Mouse (Mus musculus): Measurements from ENCODE around the gene Ibsp.
A peak's percentile ranks its signal among the peaks of the same experiment; 100 is the strongest.

The Ibsp gene

DNA sequence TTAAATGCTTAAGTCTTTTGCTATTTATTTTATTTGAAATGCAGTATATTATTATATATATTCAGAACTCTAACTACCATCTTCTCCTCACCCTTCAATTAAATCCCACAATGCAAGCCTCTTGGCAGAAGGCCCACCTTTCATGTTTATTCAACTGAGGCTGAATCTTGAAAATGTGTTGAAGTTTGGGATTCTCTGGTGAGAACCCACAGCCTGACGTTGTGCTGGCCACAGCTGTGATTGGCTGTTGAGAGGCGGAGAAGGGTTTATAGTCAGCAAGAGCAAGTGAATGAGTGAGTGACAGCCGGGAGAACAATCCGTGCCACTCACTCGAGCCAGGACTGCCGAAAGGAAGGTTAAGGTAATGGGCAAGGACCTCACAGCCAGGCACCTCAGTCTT, at the start of gene Ibsp:
Gene Ibsp, plus strand, starts transcription at position 178 of the 400 bp plus-strand sequence.
- DNase-seq = no peak

- no peak for DNase-seq
These were observed 47.2 kb upstream of the Ibsp start for GRCm38 (mm10) chr5:104251811-104252210.

DNA sequence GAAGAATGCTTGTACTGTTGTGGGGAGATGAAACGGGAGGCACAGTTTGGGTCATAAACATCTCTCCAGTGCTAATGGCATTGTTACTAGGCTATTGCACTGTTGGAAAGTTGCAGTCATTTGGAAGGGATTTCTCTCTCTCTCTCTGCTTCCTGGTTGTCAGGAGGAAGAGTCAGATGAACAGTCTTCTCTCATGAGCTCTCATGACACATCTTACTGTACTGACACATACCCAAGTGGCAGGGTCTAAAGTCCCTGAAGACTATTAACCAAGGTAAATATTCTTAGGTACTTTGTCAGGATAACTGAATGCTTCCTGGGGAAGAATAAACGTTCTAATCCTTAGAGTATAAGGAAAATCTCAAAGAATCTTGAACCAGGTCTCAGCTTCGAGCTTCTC, 42.4 kb upstream of the Ibsp start:
- DNase-seq = no peak

DNA sequence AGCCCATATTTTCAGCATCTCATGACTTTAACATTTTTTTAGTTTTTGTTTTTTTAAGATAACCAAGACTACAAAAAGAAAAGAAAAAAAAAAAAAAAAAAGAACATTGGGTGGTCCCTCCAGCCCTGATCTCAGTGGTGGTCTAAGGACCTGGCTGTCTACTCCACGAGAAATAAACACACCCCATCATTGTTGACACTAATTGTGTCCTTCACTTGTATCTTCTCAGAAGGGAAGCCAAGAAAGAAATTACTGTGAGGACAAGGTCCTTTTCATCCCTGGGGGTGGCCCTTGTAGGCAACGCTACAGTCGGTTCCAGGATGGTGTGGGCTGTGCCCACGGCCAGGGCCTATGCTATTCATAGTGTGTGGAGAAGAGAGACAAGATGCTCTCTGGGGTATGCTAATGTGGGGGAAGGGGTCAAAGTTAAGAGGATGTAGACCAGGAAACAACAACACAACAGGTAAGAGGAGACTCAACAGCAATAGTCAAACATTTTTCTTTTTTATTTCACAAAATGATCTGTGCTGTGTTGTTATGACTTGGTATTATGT, 37.0 kb upstream of the Ibsp start:
- no peak for DNase-seq

DNA sequence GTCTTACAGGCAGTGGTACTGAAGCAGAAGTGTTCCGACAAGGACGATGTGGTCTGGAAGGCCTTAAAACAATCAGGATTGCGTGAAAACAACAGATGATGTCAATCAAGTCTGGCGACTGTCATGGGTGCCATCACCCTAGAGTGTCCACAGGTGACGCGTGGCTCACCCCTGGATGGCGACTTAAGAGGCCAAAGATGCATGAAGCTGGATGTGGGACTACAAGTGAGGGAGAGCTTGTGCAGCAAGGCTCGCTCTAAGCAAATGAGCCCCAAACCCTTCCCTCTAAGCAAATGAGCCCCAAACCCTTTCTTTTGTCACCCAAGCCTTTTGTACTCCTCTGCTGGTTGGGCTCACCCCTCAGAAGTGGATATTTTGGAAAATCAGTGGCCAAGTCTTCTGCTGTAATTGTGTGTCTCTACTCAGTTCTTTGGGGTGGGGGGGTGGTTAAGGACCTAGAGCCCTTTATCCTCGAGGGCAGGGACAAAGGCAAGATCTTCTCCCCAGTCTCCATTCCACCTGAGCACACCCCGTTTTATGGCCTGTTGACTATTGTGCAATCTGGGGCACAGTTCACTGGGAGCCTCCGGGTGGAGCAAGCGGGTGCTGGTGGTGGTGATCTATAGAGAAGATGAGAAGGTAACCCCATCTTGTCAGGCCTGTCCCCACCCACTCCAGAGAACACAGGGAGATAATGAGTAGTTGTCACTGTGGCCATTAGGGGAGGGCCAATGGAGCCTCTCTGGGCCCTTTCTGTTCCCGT, 35.8 kb upstream of the Ibsp start:
- no peak for DNase-seq

- DNase-seq = no peak
These were observed 4.8 kb upstream of the Ibsp start for GRCm38 (mm10) chr5:104294201-104294600.

DNA sequence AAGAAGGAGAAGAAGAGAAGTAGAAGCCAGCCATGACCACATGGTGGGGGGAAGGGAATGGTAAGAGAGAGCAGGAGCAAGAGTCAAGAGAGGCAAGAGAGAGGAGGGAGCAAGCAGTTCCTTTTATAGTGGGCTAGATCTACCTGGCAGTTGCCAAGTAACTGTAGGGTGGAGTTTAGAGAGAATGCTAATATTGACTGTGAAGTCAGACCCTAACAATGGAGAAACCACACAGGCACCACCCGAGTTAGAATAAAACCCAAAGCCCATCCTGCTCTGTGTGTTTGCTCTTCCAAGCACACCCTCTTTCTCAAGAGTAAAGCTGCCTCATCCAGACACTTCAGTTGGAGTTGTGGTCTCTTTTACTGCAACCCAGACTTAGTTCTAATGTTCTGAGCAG, 15.1 kb downstream of the Ibsp start:
- DNase-seq = no peak

DNA sequence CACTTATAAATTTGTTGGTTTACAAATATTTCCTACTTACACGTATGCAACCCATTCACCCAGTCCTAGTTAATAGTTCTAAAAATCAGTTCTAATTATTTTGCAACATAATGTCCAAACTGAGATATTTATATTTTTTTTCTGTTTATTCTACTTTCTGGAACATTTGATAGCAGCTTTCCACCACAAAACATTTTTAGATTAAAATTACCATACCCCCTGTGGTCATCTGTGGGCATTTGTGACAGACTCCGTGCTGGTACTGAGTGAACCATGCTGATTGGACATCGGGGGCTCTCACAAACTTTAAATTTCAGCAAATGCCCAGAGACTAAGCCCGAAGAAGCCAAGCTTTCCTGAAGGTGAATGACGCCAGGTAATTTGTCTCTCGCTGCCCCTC, 26.1 kb downstream of the Ibsp start, which contains the start of gene Mepe:
Gene Mepe, plus strand, starts transcription at position 301 of the 400 bp plus-strand sequence.
- no peak for DNase-seq

GRCm38 (mm10) chr5:104326884-104327283, 27.9 kb downstream of the Ibsp start:
- no peak for DNase-seq

- no peak for DNase-seq
These were observed 28.4 kb downstream of the Ibsp start for GRCm38 (mm10) chr5:104327389-104327788.

DNA sequence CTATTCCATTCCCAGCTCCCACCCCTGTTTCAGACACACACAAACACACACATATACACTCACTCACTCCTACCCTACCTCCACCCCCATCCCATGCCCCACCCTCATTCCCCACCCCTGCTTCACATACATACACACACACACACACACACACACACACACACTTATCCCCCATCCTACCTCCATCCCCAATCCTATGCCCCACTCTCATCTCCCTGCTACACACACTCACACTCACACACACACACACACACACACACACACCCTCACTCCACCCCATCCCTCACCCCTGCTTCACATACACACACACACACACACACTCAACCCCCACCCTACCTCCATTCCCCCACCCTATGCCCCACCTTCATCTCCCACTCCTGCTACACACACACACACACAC, 28.9 kb downstream of the Ibsp start:
- DNase-seq = no peak

GRCm38 (mm10) chr5:104328317-104328850, 29.4 kb downstream of the Ibsp start:
- DNase-seq = no peak

DNA sequence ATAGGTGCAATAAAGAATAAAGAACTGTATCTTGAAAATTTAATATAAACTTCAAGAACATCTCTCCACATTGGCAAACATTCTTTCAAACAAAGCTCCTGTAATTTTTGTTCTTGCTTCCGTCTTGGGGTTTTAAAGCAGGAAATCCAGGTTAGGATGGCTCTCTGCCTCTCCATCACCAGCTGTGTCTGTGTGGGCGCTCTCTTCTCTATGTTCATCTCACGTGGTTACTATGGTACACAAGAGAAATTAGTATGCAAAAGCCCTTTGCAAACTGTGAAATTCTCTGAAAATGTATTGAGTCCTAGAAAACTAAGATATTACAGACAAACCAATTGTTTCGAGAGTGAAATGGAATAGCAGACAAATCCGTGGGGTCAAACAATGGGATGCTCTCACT, 30.4 kb downstream of the Ibsp start:
- DNase-seq = peak; percentile 47

- no peak for DNase-seq
These were observed 31.1 kb downstream of the Ibsp start for GRCm38 (mm10) chr5:104330088-104330487.

DNA sequence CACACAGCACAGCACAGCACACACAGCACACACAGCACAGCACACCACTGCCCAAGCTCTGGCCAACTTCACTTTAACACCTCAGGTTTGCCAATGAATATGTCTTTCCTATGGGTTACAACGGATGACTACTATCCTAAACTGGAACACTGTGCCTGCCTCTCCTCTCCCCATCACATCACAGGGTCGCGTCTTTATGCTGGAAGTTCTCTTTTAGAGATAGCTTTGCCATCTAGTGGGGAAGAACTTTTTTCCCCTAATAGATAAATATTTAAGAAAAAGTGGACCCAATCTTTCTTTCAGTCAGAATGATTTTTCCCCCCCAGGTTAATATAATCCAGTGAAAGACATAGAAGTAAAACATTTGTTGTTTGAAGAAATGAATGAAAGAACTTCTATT, 33.3 kb downstream of the Ibsp start:
- DNase-seq = no peak

GRCm38 (mm10) chr5:104333231-104333640, 34.3 kb downstream of the Ibsp start:
- DNase-seq = peak; percentile 55

DNA sequence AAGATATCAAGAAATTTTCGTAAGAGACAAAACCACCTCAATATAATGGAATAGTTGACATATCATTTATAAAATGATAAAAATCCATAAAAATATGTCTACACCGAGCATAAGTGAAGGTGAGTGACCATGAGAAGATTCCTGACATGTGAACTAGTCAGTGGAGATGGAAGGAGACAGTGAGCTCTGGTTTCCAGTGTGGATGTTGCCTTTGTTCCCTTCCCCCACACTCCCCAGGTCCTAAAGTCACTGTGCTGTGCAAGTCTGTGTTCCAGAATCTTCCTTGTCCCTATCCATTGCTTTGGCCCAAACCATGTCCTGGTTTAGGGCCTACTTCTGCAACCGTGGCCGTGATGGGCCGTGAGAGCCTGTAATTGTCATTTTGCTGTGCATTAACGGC, 34.7 kb downstream of the Ibsp start:
- DNase-seq = no peak

GRCm38 (mm10) chr5:104334516-104334915, 35.5 kb downstream of the Ibsp start:
- no peak for DNase-seq

- no peak for DNase-seq
These were observed 37.0 kb downstream of the Ibsp start for GRCm38 (mm10) chr5:104335962-104336361.

GRCm38 (mm10) chr5:104337491-104337890, 38.5 kb downstream of the Ibsp start:
- DNase-seq = no peak

- DNase-seq = peak; percentile 55
These were observed 40.0 kb downstream of the Ibsp start for GRCm38 (mm10) chr5:104339009-104339408.

DNA sequence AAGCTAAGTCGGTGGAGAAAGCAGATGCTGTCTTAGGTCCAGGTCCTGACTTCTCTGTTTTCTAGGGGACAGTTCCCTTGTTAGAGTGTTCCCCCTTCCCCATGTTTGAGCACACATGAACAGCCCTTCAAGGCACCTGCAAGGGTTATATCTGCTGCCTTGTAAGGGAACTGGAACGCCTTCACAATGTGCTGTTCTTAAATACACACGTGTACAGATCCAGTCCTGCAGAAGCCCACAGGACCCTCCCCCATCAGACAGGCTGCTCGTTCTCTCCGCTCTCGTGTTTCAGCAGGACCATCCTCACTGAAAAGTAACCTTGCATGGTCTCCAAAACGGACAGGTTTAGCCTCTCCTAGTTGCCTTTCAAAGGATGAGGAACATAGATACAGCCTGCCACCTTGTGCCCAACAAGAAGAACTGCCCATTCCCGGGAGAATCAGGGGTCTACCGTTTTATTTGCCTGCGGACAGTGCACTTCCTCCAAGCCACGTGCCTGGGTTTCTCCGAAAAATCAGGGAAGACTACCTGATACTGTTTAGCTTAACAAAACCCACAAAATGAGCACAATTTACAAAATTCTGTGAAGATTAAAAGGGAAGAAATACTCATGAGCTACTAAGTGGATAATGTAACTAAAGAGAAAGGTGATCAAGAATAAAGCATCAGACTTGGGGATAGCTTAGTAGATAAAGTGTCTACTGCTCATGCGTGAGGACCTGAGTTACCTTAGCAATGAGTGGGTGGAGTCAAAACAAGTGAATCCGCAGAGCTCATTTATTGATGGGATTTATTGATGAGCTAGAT, 40.9 kb downstream of the Ibsp start:
- peak; percentile 46 for DNase-seq

DNA sequence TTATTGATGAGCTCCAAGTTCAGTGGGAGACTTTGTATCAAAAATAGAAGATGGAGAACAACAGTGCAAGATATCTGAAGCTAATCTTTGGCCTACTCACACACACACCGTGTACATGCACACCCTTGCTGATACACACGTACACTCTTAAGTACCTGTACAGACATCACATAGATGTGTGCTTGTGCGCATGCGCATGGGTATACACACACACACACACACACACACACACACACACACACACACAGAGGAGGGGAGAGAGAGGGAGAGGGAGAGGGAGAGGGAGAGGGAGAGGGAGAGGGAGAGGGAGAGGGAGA, 41.5 kb downstream of the Ibsp start:
- DNase-seq = no peak

DNA sequence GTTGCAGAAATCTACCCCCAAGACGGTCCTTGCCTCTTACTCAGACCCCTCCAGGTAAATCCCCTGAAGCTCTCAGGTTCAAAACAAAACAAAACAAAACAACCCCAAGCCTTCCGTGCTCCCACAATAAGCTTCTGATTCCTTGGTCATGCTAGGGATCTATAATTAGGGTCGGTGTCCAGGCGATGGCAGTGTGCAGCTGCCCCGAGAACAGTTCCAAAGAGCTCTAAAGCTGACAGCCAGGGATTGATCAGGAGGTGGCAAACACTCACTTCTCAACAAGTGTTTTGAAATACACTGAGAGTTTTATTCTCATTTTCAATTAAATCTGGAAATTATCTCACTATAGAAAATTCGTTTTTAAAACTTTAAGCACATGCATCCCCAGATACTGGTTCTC, 43.9 kb downstream of the Ibsp start:
- DNase-seq = no peak

Data from right cerebral cortex, adult 18-20 months (tissue).